Mouse (Mus musculus): ENCODE measurements around the gene Chrna3.

- no peak for TF ChIP-seq CTCF (IDR thresholded peaks at IDR 0.05; ENCODE audit: low read depth)
- TF ChIP-seq EP300 (optimal IDR thresholded peaks at IDR 0.05), result no peak
Measured at GRCm38 (mm10) chr9:55031435-55032167, 5.2 kb upstream of the Chrna3 start.

Data from stomach, postnatal 0 days (tissue).